In genomic region chr17:6456614-6457402, GRCm38 (mm10) we compare ENCODE assay signal across 4 mouse cellular contexts.
DNase-seq lines count a peak whose midpoint lies in the region.

No protein-coding gene starts in this region.

- DNase-seq in ES-CJ7 (ENCODE audit: low read depth, low spot score) (peak; percentile 41), R1 (ENCODE audit: low read depth, low spot score) (peak; percentile 64), ZHBTc4 (ENCODE audit: low read depth, low spot score) (peak; percentile 46)
- DNase-seq in heart, adult 11 months: peak; percentile 91

Comparison
In these comparisons a context has a peak if more than half of its experiments do, and no peak if none do; other contexts are left out.
1. Peak in every context shown above with its lines: DNase-seq.
2. DNase-seq: peak in every context shown above with its lines; median percentile 91 in heart, adult 11 months; 64 in R1; 46 in ZHBTc4; 41 in ES-CJ7.